Mouse (Mus musculus) small intestine, adult 2 months (tissue): ENCODE data around the gene Setd4.
A peak's percentile ranks its signal among the peaks of the same experiment; 100 is the strongest.

Experiments
- CTCF ChIP-seq: fragments of 200-500 bp; IDR thresholded peaks from 2 replicates; pipeline ENCODE4 v1.5.1; 2012; ENCODE audit warnings: low read depth, mild to moderate bottlenecking, control low read depth, inconsistent platforms, low read length, moderate library complexity, mixed read lengths; ENCODE audit not compliant: insufficient replicate concordance, insufficient read length; ENCODE audit errors: extremely low read depth
- POLR2A ChIP-seq: fragments of 200-500 bp; IDR thresholded peaks from 2 replicates; pipeline ENCODE4 v1.6.1; 2012; ENCODE audit warnings: low read depth, mild to moderate bottlenecking, control low read depth, inconsistent platforms, low read length, moderate library complexity

DNA sequence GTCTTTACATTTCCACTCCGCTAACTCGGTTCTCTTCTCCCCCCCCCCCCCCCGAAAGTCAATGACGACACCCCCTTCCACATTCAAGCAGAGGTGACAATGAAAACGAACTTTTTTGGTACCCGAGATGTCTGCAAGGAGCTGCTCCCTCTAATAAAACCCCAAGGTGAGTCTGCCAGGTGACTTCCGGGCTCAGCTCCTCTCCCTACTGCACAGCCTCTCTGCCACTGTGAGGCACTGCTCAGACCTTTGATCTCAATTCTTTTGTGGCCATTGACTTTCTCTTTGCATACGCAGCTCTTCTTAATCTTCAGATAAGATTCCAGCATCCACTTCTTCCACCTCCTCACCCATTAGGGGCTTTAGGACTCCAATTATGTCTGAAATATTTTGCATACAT is 4.9 kb upstream of the Setd4 start:
- TF ChIP-seq CTCF, result no peak
- TF ChIP-seq POLR2A, result peak; percentile 38; the same call in 1 of the 2 replicates
